Mouse (Mus musculus): Measurements from ENCODE around the gene Mertk. TPM values are rescaled to one million over a fixed set of nuclear protein-coding genes. Genes with fewer than 3 reads are reported as not detected.

Gene Mertk
- polyA plus RNA-seq, 1 experiment from 2014 or later, result 4.9 TPM

- 40% methylated on average over 1 of the region's 1 CpGs for WGBS
- no peaks in the 10 kb centered on the region for H3K9me3 ChIP-seq (ENCODE audit: control insufficient read depth, low read length)
- no peak for ATAC-seq (replicated peaks; ENCODE audit: low FRiP score)
Observed at GRCm38 (mm10) chr2:128786795-128787194, 88.0 kb downstream of the Mertk start.

DNA sequence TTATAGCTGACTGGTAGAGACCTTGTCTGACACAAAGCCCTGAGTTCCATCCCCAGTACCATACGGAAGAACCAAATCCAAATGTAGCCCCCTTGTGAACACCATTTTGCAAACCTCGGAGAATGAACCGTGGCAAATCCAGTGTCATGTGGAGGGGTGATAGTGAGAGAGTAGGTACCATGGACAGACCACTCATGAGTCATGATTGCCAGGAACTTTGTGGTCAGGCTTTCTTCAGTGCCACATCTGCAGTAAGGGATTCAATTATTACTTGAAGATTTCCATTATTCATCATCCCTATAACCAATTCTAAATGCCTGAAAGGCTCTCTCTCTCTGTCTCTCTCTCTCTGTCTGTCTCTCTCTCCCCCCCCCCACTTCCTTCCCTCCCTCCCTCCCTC is 89.0 kb downstream of the Mertk start:
- Histone ChIP-seq H3K4me3 (ENCODE audit: low read depth, low read length) (no peak overlapping the region), H3K9ac (ENCODE audit: low read depth, low read length) (no peak overlapping the region), H3K4me2 (no peak overlapping the region), H3K4me1 (replicated peaks; ENCODE audit: control insufficient read depth, insufficient read depth, low read length) (no peaks in the 10 kb centered on the region), H3K27ac (ENCODE audit: low read depth, low read length) (no peak overlapping the region), H3K27me3 (replicated peaks; ENCODE audit: control insufficient read depth, insufficient read depth, low read length) (no peaks in the 10 kb centered on the region), H3K9me3 (ENCODE audit: control insufficient read depth, low read length) (no peaks in the 10 kb centered on the region), H3K36me3 (ENCODE audit: control insufficient read depth, insufficient read depth, low read length) (no peaks in the 10 kb centered on the region)
- 74% methylated on average over 3 of the region's 3 CpGs for WGBS
- DNase-seq (ENCODE audit: low spot score) (no peak), ATAC-seq (replicated peaks; ENCODE audit: low FRiP score) (no peak)

More at GRCm38 (mm10) chr2:128786795-128787194, 88.0 kb downstream of the Mertk start:
- no peaks in the 10 kb centered on the region for H3K27me3 ChIP-seq (replicated peaks; ENCODE audit: control insufficient read depth, insufficient read depth, low read length)
- no peaks in the 10 kb centered on the region for H3K36me3 ChIP-seq (ENCODE audit: control insufficient read depth, insufficient read depth, low read length)
- no peak overlapping the region for H3K4me3 ChIP-seq (ENCODE audit: low read depth, low read length)
- H3K4me2 ChIP-seq, result no peak overlapping the region
- no peak overlapping the region for H3K27ac ChIP-seq (ENCODE audit: low read depth, low read length)
- H3K9ac ChIP-seq (ENCODE audit: low read depth, low read length), result no peak overlapping the region
- no peaks in the 10 kb centered on the region for H3K4me1 ChIP-seq (replicated peaks; ENCODE audit: control insufficient read depth, insufficient read depth, low read length)
- DNase-seq (ENCODE audit: low spot score), result no peak

GRCm38 (mm10) chr2:128790875-128791614 is 92.3 kb downstream of the Mertk start:
- Histone ChIP-seq H3K9me3 (ENCODE audit: control insufficient read depth, low read length) (no peaks in the 10 kb centered on the region), H3K4me1 (replicated peaks; ENCODE audit: control insufficient read depth, insufficient read depth, low read length) (no peaks in the 10 kb centered on the region), H3K27me3 (replicated peaks; ENCODE audit: control insufficient read depth, insufficient read depth, low read length) (no peaks in the 10 kb centered on the region), H3K4me3 (ENCODE audit: low read depth, low read length) (no peak overlapping the region), H3K9ac (ENCODE audit: low read depth, low read length) (no peak overlapping the region), H3K36me3 (ENCODE audit: control insufficient read depth, insufficient read depth, low read length) (no peaks in the 10 kb centered on the region), H3K27ac (ENCODE audit: low read depth, low read length) (no peak overlapping the region), H3K4me2 (no peak overlapping the region)
- no peak for DNase-seq (ENCODE audit: low spot score)
- 61% methylated on average over 11 of the region's 11 CpGs for WGBS
- no peak for ATAC-seq (replicated peaks; ENCODE audit: low FRiP score)

GRCm38 (mm10) chr2:128793958-128794357 is 95.2 kb downstream of the Mertk start:
- Histone ChIP-seq H3K9me3 (ENCODE audit: control insufficient read depth, low read length) (no peaks in the 10 kb centered on the region), H3K9ac (ENCODE audit: low read depth, low read length) (no peak overlapping the region), H3K4me1 (replicated peaks; ENCODE audit: control insufficient read depth, insufficient read depth, low read length) (no peaks in the 10 kb centered on the region), H3K27me3 (replicated peaks; ENCODE audit: control insufficient read depth, insufficient read depth, low read length) (no peaks in the 10 kb centered on the region), H3K27ac (ENCODE audit: low read depth, low read length) (no peak overlapping the region), H3K36me3 (ENCODE audit: control insufficient read depth, insufficient read depth, low read length) (no peaks in the 10 kb centered on the region), H3K4me3 (ENCODE audit: low read depth, low read length) (no peak overlapping the region), H3K4me2 (no peak overlapping the region)
- no peak for DNase-seq (ENCODE audit: low spot score)
- ATAC-seq (replicated peaks; ENCODE audit: low FRiP score), result no peak
- WGBS, result 82% methylated on average over 6 of the region's 6 CpGs

GRCm38 (mm10) chr2:128796463-128796862 is 97.7 kb downstream of the Mertk start:
- 59% methylated on average over 6 of the region's 6 CpGs for WGBS
- Histone ChIP-seq H3K27ac (ENCODE audit: low read depth, low read length) (no peak overlapping the region), H3K9ac (ENCODE audit: low read depth, low read length) (no peak overlapping the region)

GRCm38 (mm10) chr2:128803441-128803840 is 104.7 kb downstream of the Mertk start:
- Histone ChIP-seq H3K4me1 (replicated peaks; ENCODE audit: control insufficient read depth, insufficient read depth, low read length) (no peaks in the 10 kb centered on the region), H3K9me3 (ENCODE audit: control insufficient read depth, low read length) (no peaks in the 10 kb centered on the region), H3K27me3 (replicated peaks; ENCODE audit: control insufficient read depth, insufficient read depth, low read length) (no peaks in the 10 kb centered on the region), H3K4me2 (no peak overlapping the region), H3K4me3 (ENCODE audit: low read depth, low read length) (no peak overlapping the region), H3K27ac (ENCODE audit: low read depth, low read length) (no peak overlapping the region), H3K9ac (ENCODE audit: low read depth, low read length) (no peak overlapping the region), H3K36me3 (ENCODE audit: control insufficient read depth, insufficient read depth, low read length) (0 out of 2 replicates have a peak, but pooled peaks cover 3% of the 10 kb centered on the region)
- no peak for ATAC-seq (replicated peaks; ENCODE audit: low FRiP score)
- no peak for DNase-seq (ENCODE audit: low spot score)
- 85% methylated on average over 4 of the region's 4 CpGs for WGBS

More at GRCm38 (mm10) chr2:128796463-128796862, 97.7 kb downstream of the Mertk start:
- no peak overlapping the region for H3K4me2 ChIP-seq
- 0 out of 2 replicates have a peak, but pooled peaks cover 3% of the 10 kb centered on the region for H3K36me3 ChIP-seq (ENCODE audit: control insufficient read depth, insufficient read depth, low read length)
- H3K4me3 ChIP-seq (ENCODE audit: low read depth, low read length), result no peak overlapping the region
- DNase-seq (ENCODE audit: low spot score) (no peak), ATAC-seq (replicated peaks; ENCODE audit: low FRiP score) (no peak)
- no peaks in the 10 kb centered on the region for H3K4me1 ChIP-seq (replicated peaks; ENCODE audit: control insufficient read depth, insufficient read depth, low read length)
- no peaks in the 10 kb centered on the region for H3K9me3 ChIP-seq (ENCODE audit: control insufficient read depth, low read length)
- no peaks in the 10 kb centered on the region for H3K27me3 ChIP-seq (replicated peaks; ENCODE audit: control insufficient read depth, insufficient read depth, low read length)

GRCm38 (mm10) chr2:128805341-128805740 is 106.6 kb downstream of the Mertk start:
- H3K4me1 ChIP-seq (replicated peaks; ENCODE audit: control insufficient read depth, insufficient read depth, low read length), result no peaks in the 10 kb centered on the region
- no peak for ATAC-seq (replicated peaks; ENCODE audit: low FRiP score)
- H3K9me3 ChIP-seq (ENCODE audit: control insufficient read depth, low read length), result no peaks in the 10 kb centered on the region
- no peak overlapping the region for H3K4me2 ChIP-seq
- no peaks in the 10 kb centered on the region for H3K27me3 ChIP-seq (replicated peaks; ENCODE audit: control insufficient read depth, insufficient read depth, low read length)
- H3K9ac ChIP-seq (ENCODE audit: low read depth, low read length), result no peak overlapping the region
- DNase-seq (ENCODE audit: low spot score), result no peak
- H3K27ac ChIP-seq (ENCODE audit: low read depth, low read length), result no peak overlapping the region
- H3K36me3 ChIP-seq (ENCODE audit: control insufficient read depth, insufficient read depth, low read length), result 0 out of 2 replicates have a peak, but pooled peaks cover 3% of the 10 kb centered on the region
- WGBS, result 74% methylated on average over 4 of the region's 4 CpGs
- no peak overlapping the region for H3K4me3 ChIP-seq (ENCODE audit: low read depth, low read length)

GRCm38 (mm10) chr2:128806561-128806960 is 107.8 kb downstream of the Mertk start:
- WGBS, result 55% methylated on average over 8 of the region's 8 CpGs
- H3K36me3 ChIP-seq (ENCODE audit: control insufficient read depth, insufficient read depth, low read length), result no peaks in the 10 kb centered on the region
- DNase-seq (ENCODE audit: low spot score) (no peak), ATAC-seq (replicated peaks; ENCODE audit: low FRiP score) (no peak)
- no peaks in the 10 kb centered on the region for H3K9me3 ChIP-seq (ENCODE audit: control insufficient read depth, low read length)
- no peak overlapping the region for H3K4me3 ChIP-seq (ENCODE audit: low read depth, low read length)
- no peak overlapping the region for H3K4me2 ChIP-seq
- no peaks in the 10 kb centered on the region for H3K27me3 ChIP-seq (replicated peaks; ENCODE audit: control insufficient read depth, insufficient read depth, low read length)
- no peaks in the 10 kb centered on the region for H3K4me1 ChIP-seq (replicated peaks; ENCODE audit: control insufficient read depth, insufficient read depth, low read length)
- no peak overlapping the region for H3K9ac ChIP-seq (ENCODE audit: low read depth, low read length)
- H3K27ac ChIP-seq (ENCODE audit: low read depth, low read length), result no peak overlapping the region

DNA sequence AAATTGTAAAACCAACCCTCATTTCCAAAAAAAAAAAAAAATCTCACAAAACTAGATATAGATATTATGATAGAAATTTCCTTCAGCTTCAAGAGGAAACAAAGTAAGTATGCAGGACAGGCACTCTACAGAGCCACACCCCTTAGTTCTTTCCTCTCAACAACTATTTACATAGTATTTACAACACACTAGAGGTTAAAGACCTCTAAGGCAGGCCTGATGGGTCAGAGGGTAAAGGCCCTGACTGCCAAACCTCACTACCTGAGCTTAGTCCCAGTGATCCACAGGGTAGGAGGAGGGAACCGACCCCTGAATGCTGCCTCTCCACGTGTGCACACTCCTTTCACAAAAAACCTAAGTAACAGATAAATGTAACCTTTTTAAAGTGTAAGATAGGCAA is 114.0 kb downstream of the Mertk start:
- Histone ChIP-seq H3K4me1 (replicated peaks; ENCODE audit: control insufficient read depth, insufficient read depth, low read length) (0 out of 2 replicates have a peak, but pooled peaks cover 3% of the 10 kb centered on the region), H3K27ac (ENCODE audit: low read depth, low read length) (no peak overlapping the region), H3K36me3 (ENCODE audit: control insufficient read depth, insufficient read depth, low read length) (no peaks in the 10 kb centered on the region), H3K4me2 (no peak overlapping the region), H3K9ac (ENCODE audit: low read depth, low read length) (no peak overlapping the region), H3K9me3 (ENCODE audit: control insufficient read depth, low read length) (no peaks in the 10 kb centered on the region), H3K27me3 (replicated peaks; ENCODE audit: control insufficient read depth, insufficient read depth, low read length) (no peaks in the 10 kb centered on the region), H3K4me3 (ENCODE audit: low read depth, low read length) (no peak overlapping the region)
- ATAC-seq (replicated peaks; ENCODE audit: low FRiP score) (no peak), DNase-seq (ENCODE audit: low spot score) (no peak)
- 38% methylated on average over 2 of the region's 2 CpGs for WGBS

Data from liver, embryonic 11.5 days (tissue).